Mouse (Mus musculus): Measurements from ENCODE around the gene Mcts1. TPM values are rescaled to one million over a fixed set of nuclear protein-coding genes. Genes with fewer than 3 reads are reported as not detected.
A peak's percentile ranks its signal among the peaks of the same experiment; 100 is the strongest.

Gene Mcts1
- 16.1 TPM for polyA plus RNA-seq (2012; fragmentation: generic; extraction: Trizol)
- long read RNA-seq, experiment 1, transcript Mcts1-201 (6 exons, 783 nt), result major isoform, 20 of 32 reads
- long read RNA-seq, experiment 1, partial matches to known transcripts, result 5 of 32 reads
- long read RNA-seq, experiment 1, other reads (novel, unspliced or antisense), result 7 of 32 reads
- long read RNA-seq, experiment 2, partial matches to known transcripts, result 1 of 9 reads
- long read RNA-seq, experiment 2, other reads (novel, unspliced or antisense), result 4 of 9 reads

- Histone ChIP-seq H3K79me3 (ENCODE audit: low read depth) (peaks cover 6% of the 10 kb centered on the region), H3ac (ENCODE audit: control insufficient read depth, insufficient read length, low read depth) (peak within 1 kb of the TSS; percentile 25), H3K79me2 (ENCODE audit: control insufficient read depth, insufficient read depth) (peaks cover 21% of the 10 kb centered on the region), H3K4me3 (ENCODE audit: insufficient read depth, poor library complexity, severe bottlenecking) (peak within 1 kb of the TSS; percentile 35), H3K27me3 (ENCODE audit: control insufficient read depth, insufficient read depth, insufficient read length) (no peaks in the 10 kb centered on the region), H3K36me3 (ENCODE audit: control insufficient read depth, insufficient read depth) (no peaks in the 10 kb centered on the region)
- no peak for TF ChIP-seq FOSL1 (IDR thresholded peaks at IDR 0.05; ENCODE audit: insufficient read depth, low read length, poor library complexity, severe bottlenecking)
- TF ChIP-seq MAX (IDR thresholded peaks at IDR 0.05), result peak; percentile 50
These were observed at the start of gene Mcts1 for GRCm38 (mm10) chrX:38600177-38600994. Gene Mcts1, plus strand, starts transcription at chrX:38600578.

GRCm38 (mm10) chrX:38553255-38553654 lies 47.1 kb upstream of the Mcts1 start:
- Histone ChIP-seq H3K27me3 (ENCODE audit: control insufficient read depth, insufficient read depth, insufficient read length) (no peaks in the 10 kb centered on the region), H3K79me3 (ENCODE audit: low read depth) (no peaks in the 10 kb centered on the region), H3ac (ENCODE audit: control insufficient read depth, insufficient read length, low read depth) (no peak overlapping the region), H3K36me3 (ENCODE audit: control insufficient read depth, insufficient read depth) (peaks cover 10% of the 10 kb centered on the region), H3K4me3 (ENCODE audit: insufficient read depth, poor library complexity, severe bottlenecking) (no peak overlapping the region), H3K79me2 (ENCODE audit: control insufficient read depth, insufficient read depth) (no peaks in the 10 kb centered on the region)
- no peak for TF ChIP-seq MYOG (IDR thresholded peaks at IDR 0.05; ENCODE audit: control insufficient read depth, extremely low read depth, insufficient read length)
- no peak for TF ChIP-seq FOSL1 (IDR thresholded peaks at IDR 0.05; ENCODE audit: insufficient read depth, low read length, poor library complexity, severe bottlenecking)
- TF ChIP-seq CEBPB (IDR thresholded peaks at IDR 0.05; ENCODE audit: low read depth), result no peak
- TF ChIP-seq USF1 (IDR thresholded peaks at IDR 0.05; ENCODE audit: low read depth), result no peak
- TF ChIP-seq MYOD1 (IDR thresholded peaks at IDR 0.05; ENCODE audit: control insufficient read depth, insufficient read length, low read depth), result no peak
- no peak for TF ChIP-seq CTCF (IDR thresholded peaks at IDR 0.05; ENCODE audit: control insufficient read depth, insufficient read depth, insufficient read length)

GRCm38 (mm10) chrX:38563941-38564541 lies 36.3 kb upstream of the Mcts1 start:
- H3ac ChIP-seq (ENCODE audit: control insufficient read depth, insufficient read length, low read depth), result peak overlapping the region; percentile 64
- H3K36me3 ChIP-seq (ENCODE audit: control insufficient read depth, insufficient read depth), result no peaks in the 10 kb centered on the region
- no peak for TF ChIP-seq USF1 (IDR thresholded peaks at IDR 0.05; ENCODE audit: low read depth)
- TF ChIP-seq MYOD1 (IDR thresholded peaks at IDR 0.05; ENCODE audit: control insufficient read depth, insufficient read length, low read depth), result no peak
- no peak for TF ChIP-seq CEBPB (IDR thresholded peaks at IDR 0.05; ENCODE audit: low read depth)
- no peak for TF ChIP-seq MAX (IDR thresholded peaks at IDR 0.05)
- no peak for TF ChIP-seq MYOG (IDR thresholded peaks at IDR 0.05; ENCODE audit: control insufficient read depth, extremely low read depth, insufficient read length)
- TF ChIP-seq FOSL1 (IDR thresholded peaks at IDR 0.05; ENCODE audit: insufficient read depth, low read length, poor library complexity, severe bottlenecking), result no peak
- no peak for TF ChIP-seq CTCF (IDR thresholded peaks at IDR 0.05; ENCODE audit: control insufficient read depth, insufficient read depth, insufficient read length)
- peaks cover 40% of the 10 kb centered on the region for H3K79me2 ChIP-seq (ENCODE audit: control insufficient read depth, insufficient read depth)
- H3K79me3 ChIP-seq (ENCODE audit: low read depth), result peaks cover 22% of the 10 kb centered on the region
- H3K4me3 ChIP-seq (ENCODE audit: insufficient read depth, poor library complexity, severe bottlenecking), result peak overlapping the region; percentile 42
- no peaks in the 10 kb centered on the region for H3K27me3 ChIP-seq (ENCODE audit: control insufficient read depth, insufficient read depth, insufficient read length)

- Histone ChIP-seq H3K79me3 (ENCODE audit: low read depth) (peaks cover 22% of the 10 kb centered on the region), H3ac (ENCODE audit: control insufficient read depth, insufficient read length, low read depth) (peak overlapping the region; percentile 70), H3K4me3 (ENCODE audit: insufficient read depth, poor library complexity, severe bottlenecking) (peak overlapping the region; percentile 42), H3K36me3 (ENCODE audit: control insufficient read depth, insufficient read depth) (no peaks in the 10 kb centered on the region), H3K27me3 (ENCODE audit: control insufficient read depth, insufficient read depth, insufficient read length) (no peaks in the 10 kb centered on the region), H3K79me2 (ENCODE audit: control insufficient read depth, insufficient read depth) (peaks cover 39% of the 10 kb centered on the region)
- no peak for TF ChIP-seq FOSL1 (IDR thresholded peaks at IDR 0.05; ENCODE audit: insufficient read depth, low read length, poor library complexity, severe bottlenecking)
- TF ChIP-seq MYOD1 (IDR thresholded peaks at IDR 0.05; ENCODE audit: control insufficient read depth, insufficient read length, low read depth), result no peak
- TF ChIP-seq USF1 (IDR thresholded peaks at IDR 0.05; ENCODE audit: low read depth), result peak; percentile 83
- no peak for TF ChIP-seq CTCF (IDR thresholded peaks at IDR 0.05; ENCODE audit: control insufficient read depth, insufficient read depth, insufficient read length)
- no peak for TF ChIP-seq MYOG (IDR thresholded peaks at IDR 0.05; ENCODE audit: control insufficient read depth, extremely low read depth, insufficient read length)
- TF ChIP-seq CEBPB (IDR thresholded peaks at IDR 0.05; ENCODE audit: low read depth), result no peak
- TF ChIP-seq MAX (IDR thresholded peaks at IDR 0.05), result peak; percentile 57
These were observed 35.7 kb upstream of the Mcts1 start for GRCm38 (mm10) chrX:38564542-38565175.

- H3K4me3 ChIP-seq (ENCODE audit: insufficient read depth, poor library complexity, severe bottlenecking), result peak overlapping the region; percentile 42
These were observed 35.2 kb upstream of the Mcts1 start for GRCm38 (mm10) chrX:38565176-38565542.

More at GRCm38 (mm10) chrX:38565176-38565542, 35.2 kb upstream of the Mcts1 start:
- Histone ChIP-seq H3K79me3 (ENCODE audit: low read depth) (peaks cover 22% of the 10 kb centered on the region), H3K36me3 (ENCODE audit: control insufficient read depth, insufficient read depth) (no peaks in the 10 kb centered on the region), H3K79me2 (ENCODE audit: control insufficient read depth, insufficient read depth) (peaks cover 39% of the 10 kb centered on the region), H3K27me3 (ENCODE audit: control insufficient read depth, insufficient read depth, insufficient read length) (no peaks in the 10 kb centered on the region), H3ac (ENCODE audit: control insufficient read depth, insufficient read length, low read depth) (peak overlapping the region; percentile 67)
- TF ChIP-seq CEBPB (IDR thresholded peaks at IDR 0.05; ENCODE audit: low read depth) (no peak), MYOD1 (IDR thresholded peaks at IDR 0.05; ENCODE audit: control insufficient read depth, insufficient read length, low read depth) (no peak), USF1 (IDR thresholded peaks at IDR 0.05; ENCODE audit: low read depth) (no peak), MAX (IDR thresholded peaks at IDR 0.05) (no peak), CTCF (IDR thresholded peaks at IDR 0.05; ENCODE audit: control insufficient read depth, insufficient read depth, insufficient read length) (no peak), FOSL1 (IDR thresholded peaks at IDR 0.05; ENCODE audit: insufficient read depth, low read length, poor library complexity, severe bottlenecking) (no peak), MYOG (IDR thresholded peaks at IDR 0.05; ENCODE audit: control insufficient read depth, extremely low read depth, insufficient read length) (no peak)

All from C2C12 (cell line).